Mouse (Mus musculus): ENCODE results near the gene Ptprd. TPM values are rescaled to one million over a fixed set of nuclear protein-coding genes. Genes with fewer than 3 reads are reported as not detected.

Gene Ptprd
- polyA plus RNA-seq, 1 experiment from 2014 or later = 6.3 TPM

DNA sequence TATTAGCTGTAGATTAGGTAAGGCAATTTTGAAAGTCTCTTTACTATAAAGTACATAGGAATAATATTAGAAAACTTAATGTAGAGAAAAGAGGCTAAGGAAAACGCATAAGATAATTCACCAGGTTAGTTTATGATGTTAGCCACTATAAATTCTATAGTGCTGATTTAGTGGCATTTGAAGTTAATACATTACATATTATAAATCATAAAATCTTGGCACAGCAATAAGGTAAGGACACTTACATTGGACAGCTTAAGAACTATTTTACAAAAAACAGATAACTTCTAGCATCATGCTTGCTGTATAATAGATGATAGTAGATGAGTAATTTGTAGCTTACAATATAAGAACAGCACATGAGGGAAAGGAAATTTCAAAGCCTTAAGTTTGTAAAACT, 1322.1 kb downstream of the Ptprd start:
- Histone ChIP-seq H3K9me3 (replicated peaks; ENCODE audit: control insufficient read depth, low read length) (no peaks in the 10 kb centered on the region), H3K4me3 (ENCODE audit: low read depth, low read length) (no peak overlapping the region), H3K27ac (ENCODE audit: low read length) (no peak overlapping the region), H3K27me3 (ENCODE audit: control insufficient read depth, insufficient read depth, low read depth, low read length) (no peaks in the 10 kb centered on the region), H3K36me3 (ENCODE audit: control insufficient read depth, insufficient read depth) (no peaks in the 10 kb centered on the region), H3K9ac (ENCODE audit: low read depth, low read length) (no peak overlapping the region), H3K4me2 (ENCODE audit: low read depth, low read length) (no peak overlapping the region), H3K4me1 (ENCODE audit: control insufficient read depth, low read depth, low read length) (no peaks in the 10 kb centered on the region)
- no peak for ATAC-seq (ENCODE audit: low read depth)
- 45% methylated on average over 1 of the region's 1 CpGs for WGBS (ENCODE audit: insufficient replicate concordance)

DNA sequence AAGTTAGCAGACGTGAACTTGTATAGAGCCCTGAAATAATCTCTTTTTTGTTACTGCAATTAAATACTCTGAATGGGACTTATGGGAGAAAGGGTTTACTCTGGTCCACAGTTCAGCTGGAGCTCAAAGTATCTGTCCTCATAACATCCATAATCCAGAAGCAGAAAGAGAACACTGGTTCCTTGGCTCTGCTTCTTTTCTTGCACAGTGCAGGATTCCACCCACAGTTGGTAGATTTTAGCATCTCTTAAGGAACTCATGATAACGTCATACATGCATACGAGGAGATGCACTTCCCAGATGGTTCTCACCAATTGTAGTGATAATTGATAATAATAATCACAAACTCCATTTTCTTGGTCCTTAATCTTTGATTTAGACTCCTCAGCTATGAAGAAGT, 1330.2 kb downstream of the Ptprd start:
- no peaks in the 10 kb centered on the region for H3K4me1 ChIP-seq (ENCODE audit: control insufficient read depth, low read depth, low read length)
- 66% methylated on average over 3 of the region's 3 CpGs for WGBS (ENCODE audit: insufficient replicate concordance)
- H3K4me2 ChIP-seq (ENCODE audit: low read depth, low read length) = no peak overlapping the region
- no peaks in the 10 kb centered on the region for H3K27me3 ChIP-seq (ENCODE audit: control insufficient read depth, insufficient read depth, low read depth, low read length)
- H3K36me3 ChIP-seq (ENCODE audit: control insufficient read depth, insufficient read depth) = no peaks in the 10 kb centered on the region
- no peak for ATAC-seq (ENCODE audit: low read depth)
- H3K4me3 ChIP-seq (ENCODE audit: low read depth, low read length) = no peak overlapping the region
- no peak overlapping the region for H3K27ac ChIP-seq (ENCODE audit: low read length)
- H3K9ac ChIP-seq (ENCODE audit: low read depth, low read length) = no peak overlapping the region
- H3K9me3 ChIP-seq (replicated peaks; ENCODE audit: control insufficient read depth, low read length) = no peaks in the 10 kb centered on the region

DNA sequence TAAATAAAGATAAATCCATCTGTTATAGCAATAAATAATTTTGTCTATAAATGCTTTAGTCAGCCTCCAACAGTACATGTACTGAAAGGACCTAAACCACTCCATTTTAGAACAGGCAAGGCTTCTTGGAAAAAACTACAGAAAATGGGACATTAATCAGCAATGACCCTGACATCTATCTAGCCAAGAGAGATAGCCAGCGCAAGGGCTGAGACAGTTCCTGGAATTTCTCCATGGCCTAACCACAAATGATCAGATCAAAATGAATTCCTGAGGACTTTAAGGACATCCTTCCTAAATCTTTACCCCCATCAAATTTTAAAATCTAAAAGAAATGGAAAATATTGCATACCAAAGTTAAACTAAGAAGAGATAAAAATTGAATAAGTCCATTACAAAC, 1340.8 kb downstream of the Ptprd start:
- no peak overlapping the region for H3K4me3 ChIP-seq (ENCODE audit: low read depth, low read length)
- WGBS (ENCODE audit: insufficient replicate concordance) = 52% methylated on average over 1 of the region's 1 CpGs

DNA sequence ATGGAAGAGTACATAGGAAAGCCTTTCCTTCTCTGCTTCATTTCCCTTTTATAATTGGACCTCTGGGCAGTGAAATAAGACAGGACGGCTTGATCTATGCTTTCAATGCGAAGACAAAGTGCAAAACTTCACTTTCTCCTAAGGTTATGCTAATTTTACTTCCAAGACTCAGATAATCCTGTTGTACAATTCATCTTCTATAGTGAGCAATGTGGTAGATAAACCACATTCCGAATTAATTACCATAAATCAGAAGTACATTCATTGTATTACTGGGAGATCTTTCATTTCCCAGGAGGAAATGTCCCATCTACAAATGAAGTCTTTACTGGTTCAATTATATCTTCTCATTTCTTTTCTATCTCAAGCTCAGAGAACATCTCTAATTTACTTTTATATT, 1346.2 kb downstream of the Ptprd start:
- ATAC-seq (ENCODE audit: low read depth) = no peak
- 71% methylated on average over 3 of the region's 3 CpGs for WGBS (ENCODE audit: insufficient replicate concordance)
- Histone ChIP-seq H3K27me3 (ENCODE audit: control insufficient read depth, insufficient read depth, low read depth, low read length) (no peaks in the 10 kb centered on the region), H3K27ac (ENCODE audit: low read length) (no peak overlapping the region), H3K9ac (ENCODE audit: low read depth, low read length) (no peak overlapping the region), H3K4me1 (ENCODE audit: control insufficient read depth, low read depth, low read length) (no peaks in the 10 kb centered on the region), H3K4me3 (ENCODE audit: low read depth, low read length) (no peak overlapping the region), H3K9me3 (replicated peaks; ENCODE audit: control insufficient read depth, low read length) (no peaks in the 10 kb centered on the region), H3K4me2 (ENCODE audit: low read depth, low read length) (no peak overlapping the region), H3K36me3 (ENCODE audit: control insufficient read depth, insufficient read depth) (no peaks in the 10 kb centered on the region)

More for the DNA sequence above, 1340.8 kb downstream of the Ptprd start:
- Histone ChIP-seq H3K27me3 (ENCODE audit: control insufficient read depth, insufficient read depth, low read depth, low read length) (no peaks in the 10 kb centered on the region), H3K36me3 (ENCODE audit: control insufficient read depth, insufficient read depth) (no peaks in the 10 kb centered on the region), H3K4me2 (ENCODE audit: low read depth, low read length) (no peak overlapping the region), H3K9ac (ENCODE audit: low read depth, low read length) (no peak overlapping the region), H3K9me3 (replicated peaks; ENCODE audit: control insufficient read depth, low read length) (no peaks in the 10 kb centered on the region), H3K4me1 (ENCODE audit: control insufficient read depth, low read depth, low read length) (no peaks in the 10 kb centered on the region), H3K27ac (ENCODE audit: low read length) (no peak overlapping the region)
- ATAC-seq (ENCODE audit: low read depth) = no peak

DNA sequence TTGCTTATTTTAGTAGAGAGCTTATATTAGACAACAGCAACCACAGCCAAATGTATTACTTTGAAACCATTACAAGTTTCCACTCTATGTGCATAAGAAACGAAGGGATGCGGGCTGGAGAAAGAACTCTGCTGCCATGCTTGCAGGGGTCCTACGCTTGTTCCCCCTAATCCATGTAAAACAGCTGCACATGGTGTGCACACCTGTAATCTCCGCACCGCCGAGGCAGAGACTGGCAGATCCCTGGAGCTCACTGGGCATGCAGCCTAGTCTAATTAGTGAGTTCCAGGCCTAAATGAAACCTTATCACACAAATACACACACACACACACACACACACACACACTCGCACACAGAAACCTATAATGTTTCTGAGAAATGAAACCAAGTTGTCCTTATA, 1365.5 kb downstream of the Ptprd start:
- H3K27me3 ChIP-seq (ENCODE audit: control insufficient read depth, insufficient read depth, low read depth, low read length) = no peaks in the 10 kb centered on the region
- no peak overlapping the region for H3K4me3 ChIP-seq (ENCODE audit: low read depth, low read length)
- H3K27ac ChIP-seq (ENCODE audit: low read length) = no peak overlapping the region
- no peak for ATAC-seq (ENCODE audit: low read depth)
- no peaks in the 10 kb centered on the region for H3K36me3 ChIP-seq (ENCODE audit: control insufficient read depth, insufficient read depth)
- H3K9me3 ChIP-seq (replicated peaks; ENCODE audit: control insufficient read depth, low read length) = no peaks in the 10 kb centered on the region
- H3K9ac ChIP-seq (ENCODE audit: low read depth, low read length) = no peak overlapping the region
- WGBS (ENCODE audit: insufficient replicate concordance) = 69% methylated on average over 7 of the region's 7 CpGs
- H3K4me2 ChIP-seq (ENCODE audit: low read depth, low read length) = no peak overlapping the region
- no peaks in the 10 kb centered on the region for H3K4me1 ChIP-seq (ENCODE audit: control insufficient read depth, low read depth, low read length)

DNA sequence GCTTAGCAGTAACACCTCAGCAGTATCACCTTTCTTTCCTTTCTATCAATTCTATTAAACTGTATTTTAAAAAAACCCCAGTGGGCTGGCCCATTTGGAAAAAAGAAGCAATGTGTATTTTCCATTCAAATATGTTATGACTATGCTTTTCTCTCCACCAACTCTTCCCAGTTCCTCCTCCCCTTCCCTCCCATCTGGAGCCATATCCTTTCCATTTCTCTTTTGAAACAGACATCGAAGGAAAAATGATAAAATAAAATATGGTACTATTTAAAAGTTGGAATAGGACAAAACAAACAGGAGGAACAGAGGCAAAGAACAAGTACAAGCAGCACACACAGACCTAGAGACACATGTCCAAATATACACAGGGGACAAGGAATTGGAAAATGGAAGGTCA, 1372.7 kb downstream of the Ptprd start:
- Histone ChIP-seq H3K27me3 (ENCODE audit: control insufficient read depth, insufficient read depth, low read depth, low read length) (no peaks in the 10 kb centered on the region), H3K27ac (ENCODE audit: low read length) (no peak overlapping the region), H3K4me3 (ENCODE audit: low read depth, low read length) (no peak overlapping the region), H3K9ac (ENCODE audit: low read depth, low read length) (no peak overlapping the region), H3K4me2 (ENCODE audit: low read depth, low read length) (no peak overlapping the region), H3K36me3 (ENCODE audit: control insufficient read depth, insufficient read depth) (no peaks in the 10 kb centered on the region), H3K9me3 (replicated peaks; ENCODE audit: control insufficient read depth, low read length) (no peaks in the 10 kb centered on the region), H3K4me1 (ENCODE audit: control insufficient read depth, low read depth, low read length) (no peaks in the 10 kb centered on the region)
- ATAC-seq (ENCODE audit: low read depth) = no peak
- 48% methylated on average over 1 of the region's 1 CpGs for WGBS (ENCODE audit: insufficient replicate concordance)

DNA sequence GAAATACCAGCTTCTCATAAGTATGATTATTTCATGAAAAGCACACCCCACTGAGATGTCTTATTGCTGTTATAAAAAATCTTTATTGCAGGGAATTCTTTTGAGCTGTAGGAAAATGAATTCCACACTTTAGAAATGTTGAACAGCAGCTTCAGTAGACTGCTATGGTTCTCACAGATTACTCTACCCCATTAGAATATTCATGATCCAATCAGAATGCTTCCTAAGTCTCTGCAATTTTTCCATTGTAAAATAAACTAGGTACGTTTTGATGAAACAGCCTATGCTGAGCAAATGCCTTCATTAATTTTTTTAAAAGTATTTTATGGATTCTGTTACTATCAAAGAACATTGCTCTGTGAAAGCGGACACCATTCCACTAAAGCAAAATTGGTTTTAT, 1399.6 kb downstream of the Ptprd start:
- no peak overlapping the region for H3K4me3 ChIP-seq (ENCODE audit: low read depth, low read length)
- no peaks in the 10 kb centered on the region for H3K36me3 ChIP-seq (ENCODE audit: control insufficient read depth, insufficient read depth)
- no peaks in the 10 kb centered on the region for H3K4me1 ChIP-seq (ENCODE audit: control insufficient read depth, low read depth, low read length)
- H3K9me3 ChIP-seq (replicated peaks; ENCODE audit: control insufficient read depth, low read length) = no peaks in the 10 kb centered on the region
- ATAC-seq (ENCODE audit: low read depth) = no peak
- no peak overlapping the region for H3K9ac ChIP-seq (ENCODE audit: low read depth, low read length)
- 61% methylated on average over 2 of the region's 2 CpGs for WGBS (ENCODE audit: insufficient replicate concordance)
- no peaks in the 10 kb centered on the region for H3K27me3 ChIP-seq (ENCODE audit: control insufficient read depth, insufficient read depth, low read depth, low read length)
- no peak overlapping the region for H3K4me2 ChIP-seq (ENCODE audit: low read depth, low read length)
- no peak overlapping the region for H3K27ac ChIP-seq (ENCODE audit: low read length)

DNA sequence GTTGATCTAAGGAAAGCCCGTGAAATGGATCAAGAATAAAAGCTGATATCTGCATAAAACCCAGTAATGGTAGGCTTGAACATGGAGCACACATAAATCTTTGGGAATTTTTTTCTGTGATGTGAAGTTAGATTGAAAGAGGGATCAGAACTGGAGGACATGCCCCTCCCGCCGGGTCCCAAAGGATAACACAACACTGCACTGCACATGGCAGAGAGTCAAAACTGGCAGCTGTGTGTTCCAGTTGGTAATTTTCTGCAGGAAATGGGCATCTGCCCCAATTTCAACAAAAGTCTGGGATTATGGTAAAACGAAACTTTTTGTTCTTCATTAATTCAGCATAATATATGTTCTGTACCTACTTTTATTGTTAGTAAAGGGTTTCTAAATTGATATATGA, 1409.1 kb downstream of the Ptprd start:
- no peak for ATAC-seq (ENCODE audit: low read depth)
- Histone ChIP-seq H3K4me3 (ENCODE audit: low read depth, low read length) (no peak overlapping the region), H3K27ac (ENCODE audit: low read length) (no peak overlapping the region), H3K9ac (ENCODE audit: low read depth, low read length) (no peak overlapping the region), H3K27me3 (ENCODE audit: control insufficient read depth, insufficient read depth, low read depth, low read length) (no peaks in the 10 kb centered on the region), H3K4me1 (ENCODE audit: control insufficient read depth, low read depth, low read length) (no peaks in the 10 kb centered on the region), H3K36me3 (ENCODE audit: control insufficient read depth, insufficient read depth) (no peaks in the 10 kb centered on the region), H3K9me3 (replicated peaks; ENCODE audit: control insufficient read depth, low read length) (no peaks in the 10 kb centered on the region), H3K4me2 (ENCODE audit: low read depth, low read length) (no peak overlapping the region)
- 57% methylated on average over 4 of the region's 4 CpGs for WGBS (ENCODE audit: insufficient replicate concordance)

DNA sequence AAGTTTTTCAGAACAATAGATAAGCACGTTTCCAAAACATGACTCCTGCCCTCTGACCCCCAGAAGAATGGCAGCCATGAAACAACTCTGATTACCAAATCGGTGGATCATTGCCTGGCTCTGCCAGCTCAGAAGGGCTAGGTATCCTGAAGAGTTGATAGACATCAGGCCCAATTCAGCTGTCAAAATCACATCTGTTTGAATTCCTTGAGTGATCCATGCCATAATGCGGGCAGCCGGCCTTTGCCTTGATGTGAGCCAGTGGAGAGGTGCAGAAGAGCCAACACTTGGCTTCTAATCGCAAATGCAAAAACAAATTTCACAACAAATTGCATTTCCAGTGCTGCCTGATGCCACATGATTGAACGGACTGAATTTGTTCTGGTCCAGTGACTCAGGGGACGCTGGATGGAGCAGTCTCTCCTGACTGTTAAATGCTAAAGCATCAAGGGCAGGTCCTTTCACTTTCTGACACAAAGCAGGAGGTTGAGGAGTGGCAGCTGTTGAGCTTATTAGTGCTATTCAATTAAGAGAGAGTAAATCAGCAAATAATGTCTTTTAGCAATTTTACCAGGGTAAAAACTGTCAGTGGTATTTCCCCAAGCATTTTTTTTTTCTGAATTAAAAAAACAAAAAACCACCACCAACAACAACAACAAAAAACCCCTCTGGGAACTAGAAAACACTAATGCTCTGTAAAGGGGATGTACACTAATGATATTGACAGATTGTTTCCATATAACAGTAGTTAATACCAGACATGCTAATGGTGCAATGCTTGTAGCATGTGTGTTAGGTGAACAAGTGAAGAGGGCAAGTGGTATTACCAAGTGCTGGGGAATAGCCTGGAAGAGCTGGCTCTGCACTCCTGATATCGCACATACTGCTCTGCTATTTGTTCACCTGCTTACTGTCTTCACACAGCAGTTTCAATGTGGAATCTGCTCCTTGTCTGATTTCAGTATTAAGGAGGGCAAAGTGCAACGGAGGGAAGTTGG, 1413.5 kb downstream of the Ptprd start:
- Histone ChIP-seq H3K27me3 (ENCODE audit: control insufficient read depth, insufficient read depth, low read depth, low read length) (no peaks in the 10 kb centered on the region), H3K4me2 (ENCODE audit: low read depth, low read length) (no peak overlapping the region), H3K36me3 (ENCODE audit: control insufficient read depth, insufficient read depth) (no peaks in the 10 kb centered on the region), H3K4me3 (ENCODE audit: low read depth, low read length) (no peak overlapping the region), H3K9ac (ENCODE audit: low read depth, low read length) (no peak overlapping the region), H3K4me1 (ENCODE audit: control insufficient read depth, low read depth, low read length) (no peaks in the 10 kb centered on the region), H3K9me3 (replicated peaks; ENCODE audit: control insufficient read depth, low read length) (no peaks in the 10 kb centered on the region), H3K27ac (ENCODE audit: low read length) (no peak overlapping the region)
- 59% methylated on average over 9 of the region's 9 CpGs for WGBS (ENCODE audit: insufficient replicate concordance)
- no peak for ATAC-seq (ENCODE audit: low read depth)

All from liver, embryonic 16.5 days (tissue).